Mouse (Mus musculus) hindbrain, embryonic 12.5 days (tissue): Measurements from ENCODE around the gene Clba1. TPM values are rescaled to one million over a fixed set of nuclear protein-coding genes. Genes with fewer than 3 reads are reported as not detected.

ENCODE experiments used
- ATAC-seq: fragments of 200-750 bp; cut with Nextera tagmentation; 2 replicates; pipeline ENCODE4 v1.8.0; 2017; ENCODE audit warnings: moderate TSS enrichment; ENCODE audit not compliant: low FRiP score
- H3K27ac ChIP-seq: fragments of 300-500 bp; sonication (generic); 2 replicates; pipeline ENCODE4 v1.5.1; 2016; ENCODE audit warnings: mild to moderate bottlenecking
- H3K27me3 ChIP-seq: fragments of 300-500 bp; sonication (generic); 2 replicates; pipeline ENCODE4 v1.6.1; 2016; ENCODE audit warnings: mild to moderate bottlenecking
- H3K36me3 ChIP-seq: fragments of 300-500 bp; sonication (generic); 2 replicates; pipeline ENCODE4 v1.6.1; 2016; ENCODE audit warnings: mild to moderate bottlenecking
- H3K4me1 ChIP-seq: fragments of 300-500 bp; sonication (generic); 2 replicates; pipeline ENCODE4 v1.6.1; 2016
- H3K4me2 ChIP-seq: fragments of 300-500 bp; sonication (generic); replicated peaks from 2 replicates; pipeline ENCODE4 v1.6.1; 2016; ENCODE audit warnings: mild to moderate bottlenecking
- H3K4me3 ChIP-seq: fragments of 300-500 bp; sonication (generic); 2 replicates; pipeline ENCODE4 v1.5.1; 2016; ENCODE audit warnings: mild to moderate bottlenecking
- H3K9ac ChIP-seq: fragments of 300-500 bp; sonication (generic); 2 replicates; pipeline ENCODE4 v1.6.1; 2016; ENCODE audit warnings: mild to moderate bottlenecking, moderate library complexity
- H3K9me3 ChIP-seq: fragments of 300-500 bp; sonication (generic); replicated peaks from 2 replicates; pipeline ENCODE4 v1.6.1; 2016; ENCODE audit warnings: mild to moderate bottlenecking
- WGBS: fragments of 180-500 bp; shearing (Covaris S2); methylation state at CpG from one replicate; pipeline ENCODE4 v1.1.7; 2016; 5-methylcytosine and 5-hydroxymethylcytosine counted together
- polyA plus RNA-seq: library from polyadenylated mRNA; unstranded; fragments of >200 nt; fragmentation: Nextera tagmentation; extraction: Ambion mirVana; gene quantifications from 2 replicates; pipeline ENCODE4 v1.2.1, GENCODE M21; 2016

The Clba1 gene
- polyA plus RNA-seq, 1 experiment from 2014 or later, result 19.7 TPM

DNA sequence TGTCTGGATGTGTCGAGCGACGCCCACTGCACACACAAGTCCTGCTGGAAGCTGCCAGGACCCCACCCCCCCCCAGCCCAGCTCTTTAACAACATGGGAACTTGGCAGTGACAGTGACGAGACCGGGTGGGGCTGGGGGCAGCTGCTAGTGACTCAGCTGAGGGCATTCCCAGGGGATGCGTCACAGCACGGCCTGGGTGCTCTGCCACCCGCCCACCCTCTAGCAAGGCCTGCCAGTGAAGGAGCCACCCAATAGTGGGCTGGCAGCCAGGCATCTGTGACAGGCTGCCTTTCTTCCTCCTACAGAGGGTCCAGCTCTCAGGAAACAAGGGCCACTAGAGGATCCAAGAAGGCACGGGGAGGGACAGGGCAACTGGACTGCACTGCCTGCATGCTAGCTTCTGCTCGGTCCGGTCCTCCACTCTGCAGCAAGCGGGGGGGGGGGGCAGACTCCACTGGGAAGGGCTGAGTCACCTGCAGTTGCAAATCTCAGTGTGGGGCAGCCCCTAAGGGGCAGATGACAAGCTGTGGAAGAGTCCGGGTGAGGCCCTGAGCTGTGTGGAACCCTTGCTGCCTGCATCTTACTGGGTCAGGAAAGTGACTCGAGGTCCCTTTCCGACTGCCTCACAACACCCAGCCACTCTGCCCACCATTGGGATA lies 10.9 kb upstream of the Clba1 start:
- Histone ChIP-seq H3K27me3 (peaks cover 43% of the 10 kb centered on the region), H3K9ac (no peak overlapping the region)
- WGBS, result 62% methylated on average over 15 of the region's 15 CpGs

DNA sequence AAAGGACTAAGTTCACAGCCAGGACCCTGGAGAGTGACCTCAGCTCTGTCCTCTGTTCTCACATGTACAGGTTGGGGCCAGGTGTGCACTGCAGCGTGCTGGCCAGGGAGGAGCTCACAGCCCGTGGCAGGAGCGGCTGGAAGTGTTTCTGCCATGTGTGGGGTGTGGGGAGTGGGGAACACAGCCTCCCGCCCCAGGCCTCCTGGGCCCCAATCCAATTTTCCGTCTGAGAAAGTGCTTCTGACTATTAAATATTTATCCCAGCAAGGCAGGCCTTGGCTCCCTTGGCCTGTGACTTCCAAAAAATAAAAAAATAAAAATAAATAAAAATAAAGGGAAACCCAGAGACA lies 10.4 kb upstream of the Clba1 start:
- no peak for ATAC-seq
- Histone ChIP-seq H3K9ac (no peak overlapping the region), H3K9me3 (no peaks in the 10 kb centered on the region), H3K36me3 (no peaks in the 10 kb centered on the region), H3K27ac (no peak overlapping the region), H3K4me3 (no peak overlapping the region), H3K4me1 (peaks cover 39% of the 10 kb centered on the region), H3K4me2 (no peak overlapping the region), H3K27me3 (peaks cover 47% of the 10 kb centered on the region)
- WGBS, result 47% methylated on average over 5 of the region's 5 CpGs

More for the DNA sequence above, 10.9 kb upstream of the Clba1 start:
- Histone ChIP-seq H3K9me3 (no peaks in the 10 kb centered on the region), H3K27ac (no peak overlapping the region), H3K4me3 (no peak overlapping the region), H3K36me3 (no peaks in the 10 kb centered on the region), H3K4me2 (no peak overlapping the region), H3K4me1 (peaks cover 38% of the 10 kb centered on the region)
- ATAC-seq, result no peak

DNA sequence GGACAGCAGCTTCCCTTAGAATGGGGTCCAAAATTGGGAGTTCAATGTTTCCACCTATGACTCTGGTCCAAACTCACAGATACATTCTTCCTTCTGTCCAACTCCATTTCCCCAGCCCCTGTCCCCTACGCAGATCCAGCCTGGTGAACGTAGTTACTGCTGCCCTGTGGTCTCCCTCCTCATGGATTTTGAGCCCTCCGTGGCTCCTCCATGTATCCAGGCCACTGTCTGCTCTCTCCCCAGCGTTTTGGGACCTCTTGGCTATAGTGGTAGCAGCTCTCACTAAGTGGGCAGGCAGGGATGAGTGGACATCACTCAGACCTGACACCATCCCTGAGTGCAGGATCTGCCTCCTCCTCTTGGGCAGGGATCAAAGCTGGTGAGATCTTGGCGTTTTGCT lies 10.0 kb upstream of the Clba1 start:
- H3K4me1 ChIP-seq, result peaks cover 39% of the 10 kb centered on the region
- no peak overlapping the region for H3K4me2 ChIP-seq
- H3K27me3 ChIP-seq, result peaks cover 47% of the 10 kb centered on the region
- H3K36me3 ChIP-seq, result no peaks in the 10 kb centered on the region
- H3K9me3 ChIP-seq, result no peaks in the 10 kb centered on the region
- no peak for ATAC-seq
- H3K9ac ChIP-seq, result no peak overlapping the region
- H3K4me3 ChIP-seq, result no peak overlapping the region
- 76% methylated on average over 5 of the region's 5 CpGs for WGBS
- H3K27ac ChIP-seq, result no peak overlapping the region

GRCm38 (mm10) chr12:112799237-112799970 lies 9.3 kb upstream of the Clba1 start:
- 84% methylated on average over 10 of the region's 10 CpGs for WGBS
- no peak for ATAC-seq
- Histone ChIP-seq H3K27ac (no peak overlapping the region), H3K27me3 (peaks cover 47% of the 10 kb centered on the region), H3K4me1 (peaks cover 35% of the 10 kb centered on the region), H3K4me3 (no peak overlapping the region), H3K4me2 (no peak overlapping the region), H3K9me3 (no peaks in the 10 kb centered on the region), H3K9ac (no peak overlapping the region), H3K36me3 (no peaks in the 10 kb centered on the region)

DNA sequence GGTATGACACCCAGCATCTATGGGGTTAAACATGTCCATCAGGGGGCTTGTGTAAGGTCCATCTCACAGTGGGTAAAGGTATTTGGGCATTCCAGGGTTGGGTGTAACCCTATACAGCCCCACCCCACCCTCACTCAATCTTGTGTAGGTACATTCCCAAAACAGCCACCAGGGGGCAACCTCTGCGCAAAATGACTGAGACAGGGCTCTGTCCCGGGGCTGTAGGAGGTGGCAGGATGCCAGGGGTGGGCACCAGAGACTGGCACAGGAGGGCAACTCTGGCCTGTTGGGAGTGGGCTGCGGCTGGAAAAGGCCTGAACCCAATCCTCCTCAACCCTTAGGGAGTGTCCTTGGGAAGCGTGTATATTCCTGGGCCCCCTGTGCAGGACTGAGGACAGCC lies 8.3 kb upstream of the Clba1 start:
- peaks cover 34% of the 10 kb centered on the region for H3K4me1 ChIP-seq
- peak; percentile 47; the same call in 1 of the 2 replicates for ATAC-seq
- no peak overlapping the region for H3K4me3 ChIP-seq
- no peaks in the 10 kb centered on the region for H3K36me3 ChIP-seq
- 12% methylated on average over 4 of the region's 4 CpGs for WGBS
- no peak overlapping the region for H3K9ac ChIP-seq
- no peak overlapping the region for H3K27ac ChIP-seq
- no peaks in the 10 kb centered on the region for H3K9me3 ChIP-seq
- H3K4me2 ChIP-seq, result no peak overlapping the region
- peaks cover 50% of the 10 kb centered on the region for H3K27me3 ChIP-seq

GRCm38 (mm10) chr12:112801864-112802846 lies 6.6 kb upstream of the Clba1 start, which contains the start of gene Ahnak2:
Gene Ahnak2 (minus strand): TSS chr12:112802657.
- Histone ChIP-seq H3K27me3 (peaks cover 61% of the 10 kb centered on the region), H3K4me3 (peak within 1 kb of the TSS; percentile 66), H3K4me2 (peak within 1 kb of the TSS; percentile 100), H3K9ac (peak within 1 kb of the TSS; percentile 74), H3K36me3 (no peaks in the 10 kb centered on the region), H3K27ac (no peak within 1 kb of the TSS), H3K9me3 (no peaks in the 10 kb centered on the region), H3K4me1 (peaks cover 29% of the 10 kb centered on the region)
- whole genome bisulfite sequencing, result 5% methylated on average over 56 of the region's 69 CpGs
- peak; percentile 59 for ATAC-seq

GRCm38 (mm10) chr12:112802917-112803316 lies 5.8 kb upstream of the Clba1 start:
- Histone ChIP-seq H3K4me1 (peaks cover 24% of the 10 kb centered on the region), H3K4me2 (peak overlapping the region; percentile 100), H3K9ac (no peak overlapping the region; the same call in 1 of the 2 replicates), H3K36me3 (no peaks in the 10 kb centered on the region), H3K27ac (no peak overlapping the region), H3K27me3 (peaks cover 59% of the 10 kb centered on the region), H3K9me3 (no peaks in the 10 kb centered on the region), H3K4me3 (peak overlapping the region; percentile 66; the same call in 1 of the 2 replicates)
- WGBS, result 20% methylated on average over 3 of the region's 3 CpGs
- ATAC-seq, result no peak

DNA sequence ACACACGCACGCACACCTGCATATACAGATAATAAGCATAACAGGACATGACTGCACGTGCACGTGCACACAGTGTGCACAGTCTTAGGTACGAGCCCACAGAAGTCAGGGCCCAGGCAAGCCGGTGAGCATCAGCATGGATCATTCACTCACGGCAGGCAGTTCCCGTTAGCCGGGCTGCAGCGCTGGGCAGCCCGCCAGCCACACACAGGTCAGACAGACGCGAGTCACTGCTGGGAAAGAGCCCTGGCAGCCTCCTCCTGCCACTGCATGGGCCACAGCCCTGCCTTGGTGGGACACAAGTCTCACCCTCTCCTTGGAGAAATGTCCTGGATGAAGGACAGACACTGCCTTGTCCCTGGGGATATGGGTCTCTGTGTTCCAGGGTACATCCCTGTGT lies 4.7 kb upstream of the Clba1 start:
- Histone ChIP-seq H3K36me3 (no peaks in the 10 kb centered on the region), H3K27ac (no peak overlapping the region), H3K4me1 (peaks cover 30% of the 10 kb centered on the region), H3K27me3 (peaks cover 54% of the 10 kb centered on the region), H3K4me3 (no peak overlapping the region), H3K4me2 (no peak overlapping the region), H3K9ac (no peak overlapping the region; the same call in 1 of the 2 replicates), H3K9me3 (no peaks in the 10 kb centered on the region)
- 57% methylated on average over 13 of the region's 13 CpGs for WGBS
- ATAC-seq, result no peak

DNA sequence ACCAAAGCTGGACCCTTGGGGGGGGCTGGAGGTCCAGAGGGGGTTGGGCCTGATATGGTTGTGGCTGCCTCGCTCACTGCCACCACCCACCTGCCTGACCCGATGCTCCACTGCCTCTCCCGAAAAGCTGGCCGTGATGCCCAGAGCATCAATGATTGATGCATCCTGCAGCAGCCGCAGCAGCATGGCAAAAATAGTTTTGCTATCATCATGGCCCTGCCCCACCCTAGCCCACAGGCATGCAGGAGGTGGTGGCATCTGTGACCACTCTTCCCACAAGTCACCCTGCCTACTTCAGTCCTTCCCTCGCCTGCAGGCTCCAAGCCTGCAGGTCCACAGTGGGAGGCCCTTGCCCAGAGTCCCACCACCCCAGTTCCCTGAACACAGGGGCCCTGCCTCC lies 2.7 kb upstream of the Clba1 start:
- no peak overlapping the region for H3K4me3 ChIP-seq
- peaks cover 37% of the 10 kb centered on the region for H3K4me1 ChIP-seq
- H3K9me3 ChIP-seq, result no peaks in the 10 kb centered on the region
- peaks cover 40% of the 10 kb centered on the region for H3K27me3 ChIP-seq
- ATAC-seq, result no peak
- H3K36me3 ChIP-seq, result no peaks in the 10 kb centered on the region
- H3K4me2 ChIP-seq, result no peak overlapping the region
- no peak overlapping the region for H3K27ac ChIP-seq
- 71% methylated on average over 6 of the region's 6 CpGs for WGBS
- no peak overlapping the region for H3K9ac ChIP-seq

DNA sequence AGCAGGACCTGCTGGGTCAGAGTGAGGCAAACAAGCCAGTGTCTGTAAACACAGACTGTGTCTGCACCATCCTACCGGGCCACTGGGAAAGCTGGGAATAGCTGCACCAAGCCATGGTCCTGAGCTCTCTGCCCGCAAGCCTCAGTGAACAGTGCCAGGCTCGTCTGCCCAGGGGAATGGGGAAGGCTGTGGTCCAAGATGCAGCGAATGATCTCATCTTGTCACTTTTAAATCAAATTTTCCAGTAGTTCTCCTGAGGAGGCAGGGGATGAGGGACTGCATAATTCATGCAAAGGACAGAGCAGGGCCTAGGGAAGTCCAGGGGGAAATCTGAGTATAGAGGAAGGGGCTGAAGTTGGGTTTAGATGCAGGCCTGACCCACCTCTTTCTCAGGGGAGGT lies 941 bp upstream of the Clba1 start:
- Histone ChIP-seq H3K9me3 (no peaks in the 10 kb centered on the region), H3K27ac (no peak overlapping the region), H3K27me3 (peaks cover 23% of the 10 kb centered on the region), H3K4me3 (peak overlapping the region; percentile 72; the same call in 1 of the 2 replicates), H3K36me3 (peaks cover 4% of the 10 kb centered on the region; the same call in 1 of the 2 replicates), H3K9ac (peak overlapping the region; percentile 62), H3K4me2 (peak overlapping the region; percentile 99; the same call in 1 of the 2 replicates), H3K4me1 (peaks cover 23% of the 10 kb centered on the region)
- WGBS, result 87% methylated on average over 4 of the region's 4 CpGs
- no peak for ATAC-seq

DNA sequence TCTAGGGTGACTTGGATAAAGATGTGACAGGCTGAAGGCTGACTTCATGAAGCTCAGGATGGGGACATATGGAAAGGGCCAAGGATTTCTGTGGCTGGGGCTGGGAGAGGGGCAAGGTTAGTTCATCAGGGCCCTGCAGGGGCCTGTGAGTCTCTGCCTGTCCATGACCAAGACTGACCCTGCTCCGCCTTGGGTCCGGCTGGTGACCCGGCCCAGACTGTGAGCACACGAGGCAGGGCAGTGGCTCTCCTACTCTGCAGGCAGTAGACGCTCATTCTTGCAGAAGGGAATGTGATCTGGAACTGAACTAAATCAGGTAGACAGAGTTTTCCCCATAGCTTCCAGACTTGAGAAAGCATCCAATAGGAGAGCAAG lies 538 bp upstream of the Clba1 start:
- Histone ChIP-seq H3K4me1 (peaks cover 22% of the 10 kb centered on the region), H3K27ac (peak overlapping the region; percentile 75), H3K36me3 (peaks cover 8% of the 10 kb centered on the region), H3K4me2 (peak overlapping the region; percentile 99), H3K9me3 (no peaks in the 10 kb centered on the region), H3K9ac (peak overlapping the region; percentile 62), H3K4me3 (peak overlapping the region; percentile 72), H3K27me3 (peaks cover 19% of the 10 kb centered on the region)
- peak; percentile 41 for ATAC-seq
- 66% methylated on average over 5 of the region's 5 CpGs for WGBS

DNA sequence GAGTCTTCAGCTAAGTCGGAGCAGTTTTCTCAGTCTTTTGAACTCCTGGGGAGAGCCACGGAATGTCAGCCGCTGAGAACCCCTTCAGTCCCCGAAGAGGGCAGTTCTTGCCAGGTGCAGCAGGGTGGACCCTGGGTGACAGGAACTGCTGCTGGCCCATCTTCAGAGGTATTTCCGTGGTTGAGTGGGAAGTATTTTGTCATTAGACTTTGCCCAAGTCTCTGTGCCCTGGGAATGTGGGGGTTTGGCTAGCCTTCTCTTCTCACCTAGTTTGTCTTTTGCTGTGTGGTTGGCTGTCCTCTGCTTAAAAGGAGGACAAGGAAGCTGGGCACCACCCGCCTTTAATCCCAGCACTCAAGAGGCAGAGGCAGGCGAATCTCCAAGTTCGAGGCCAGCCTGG lies 904 bp downstream of the Clba1 start:
- H3K27me3 ChIP-seq, result peaks cover 19% of the 10 kb centered on the region; the same call in 1 of the 2 replicates
- peaks cover 22% of the 10 kb centered on the region for H3K4me1 ChIP-seq
- WGBS, result 21% methylated on average over 8 of the region's 8 CpGs
- H3K4me3 ChIP-seq, result peak overlapping the region; percentile 72
- ATAC-seq, result no peak
- H3K9ac ChIP-seq, result peak overlapping the region; percentile 80
- no peak overlapping the region for H3K27ac ChIP-seq
- H3K36me3 ChIP-seq, result peaks cover 22% of the 10 kb centered on the region
- no peaks in the 10 kb centered on the region for H3K9me3 ChIP-seq
- peak overlapping the region; percentile 99 for H3K4me2 ChIP-seq
